Mouse (Mus musculus) cortical plate, adult 2 months (tissue): ENCODE measurements around the gene Hip1r.

Source experiments
- CTCF ChIP-seq: fragments of 200-500 bp; IDR thresholded peaks from 2 replicates; pipeline ENCODE4 v1.5.1; 2011; ENCODE audit warnings: mild to moderate bottlenecking, control low read depth, low read length; ENCODE audit not compliant: insufficient read depth; ENCODE audit errors: extremely low read depth
- POLR2A ChIP-seq: fragments of 200-500 bp; IDR thresholded peaks from 2 replicates; pipeline ENCODE4 v1.6.1; 2011; ENCODE audit warnings: mild to moderate bottlenecking, low read length, control low read depth; ENCODE audit not compliant: insufficient read depth; ENCODE audit errors: extremely low read depth

DNA sequence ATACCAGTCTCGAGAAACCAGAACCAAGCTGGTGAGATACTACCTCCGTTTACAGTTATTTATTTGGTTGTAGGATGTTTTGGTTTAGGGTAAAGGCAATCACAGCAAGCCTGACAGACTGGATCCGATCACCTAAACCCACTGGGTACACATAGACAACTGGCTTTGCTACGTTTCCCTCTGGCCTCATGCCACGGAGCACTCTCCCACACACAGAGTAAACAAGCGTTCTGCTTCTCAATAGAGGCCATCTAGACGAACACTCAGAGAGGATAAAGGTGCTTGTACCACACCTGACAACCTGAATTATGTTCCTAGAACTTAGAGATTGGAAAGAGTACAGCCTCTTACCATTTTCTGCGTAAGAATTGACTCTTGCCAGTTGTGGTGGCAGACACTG lies 13.3 kb upstream of the Hip1r start:
- TF ChIP-seq CTCF (no peak), POLR2A (no peak)
